Mouse (Mus musculus) lung, embryonic 15.5 days (tissue): ENCODE data around the gene Nedd9. TPM values are rescaled to one million over a fixed set of nuclear protein-coding genes. Genes with fewer than 3 reads are reported as not detected.
A peak's percentile ranks its signal among the peaks of the same experiment; 100 is the strongest.
"Not testable (repeated sequence)": the region's sequence is repeated elsewhere in the genome, so short reads cannot be mapped to it uniquely, and the experiment has no call there.

Source experiments
- ATAC-seq: fragments of 200-750 bp; cut with Nextera tagmentation; 2 replicates; pipeline ENCODE4 v1.8.0; 2017; ENCODE audit warnings: moderate number of reproducible peaks, borderline replicate concordance; ENCODE audit not compliant: low FRiP score, low TSS enrichment; ENCODE audit errors: extremely low read depth
- H3K27ac ChIP-seq: fragments of 300-500 bp; sonication (generic); 2 replicates; pipeline ENCODE4 v1.5.1; 2015; ENCODE audit warnings: moderate library complexity, mild to moderate bottlenecking, inconsistent platforms
- H3K27me3 ChIP-seq: fragments of 300-500 bp; sonication (generic); 2 replicates; pipeline ENCODE4 v1.6.1; 2015; ENCODE audit warnings: inconsistent platforms
- H3K36me3 ChIP-seq: fragments of 300-500 bp; sonication (generic); 2 replicates; pipeline ENCODE4 v1.6.1; 2015; ENCODE audit warnings: inconsistent platforms
- H3K4me1 ChIP-seq: fragments of 300-500 bp; sonication (generic); 2 replicates; pipeline ENCODE4 v1.6.1; 2015; ENCODE audit warnings: inconsistent platforms
- H3K4me2 ChIP-seq: fragments of 300-500 bp; sonication (generic); 2 replicates; pipeline ENCODE4 v1.6.1; 2015; ENCODE audit warnings: inconsistent platforms, mild to moderate bottlenecking, moderate library complexity
- H3K4me3 ChIP-seq: fragments of 300-500 bp; sonication (generic); 2 replicates; pipeline ENCODE4 v1.5.1; 2015; ENCODE audit warnings: mild to moderate bottlenecking, inconsistent platforms
- H3K9ac ChIP-seq: fragments of 300-500 bp; sonication (generic); 2 replicates; pipeline ENCODE4 v1.6.1; 2015; ENCODE audit warnings: inconsistent platforms
- H3K9me3 ChIP-seq: fragments of 300-500 bp; sonication (generic); 2 replicates; pipeline ENCODE4 v1.6.1; 2016; ENCODE audit warnings: inconsistent platforms
- WGBS: fragments of 180-500 bp; shearing (Covaris S2); methylation state at CpG from one replicate; pipeline ENCODE4 v1.1.7; 2015; 5-methylcytosine and 5-hydroxymethylcytosine counted together
- polyA plus RNA-seq: library from polyadenylated mRNA; unstranded; fragments of >200 nt; fragmentation: Nextera tagmentation; extraction: Ambion mirVana; gene quantifications from 2 replicates; pipeline ENCODE4 v1.2.1, GENCODE M21; 2015

Nedd9 gene
- polyA plus RNA-seq, 1 experiment from 2014 or later: 76.3 TPM

GRCm38 (mm10) chr13:41267827-41268408 is 219.2 kb downstream of the Nedd9 start:
- no peaks in the 10 kb centered on the region for H3K9me3 ChIP-seq
- no peak overlapping the region for H3K4me2 ChIP-seq
- no peaks in the 10 kb centered on the region for H3K27me3 ChIP-seq
- H3K9ac ChIP-seq: no peak overlapping the region
- no peaks in the 10 kb centered on the region for H3K36me3 ChIP-seq
- H3K4me1 ChIP-seq: peaks cover 11% of the 10 kb centered on the region
- peak; percentile 27; the same call in 1 of the 2 replicates for ATAC-seq
- H3K27ac ChIP-seq: no peak overlapping the region
- no peak overlapping the region for H3K4me3 ChIP-seq
- WGBS: 26% methylated on average over 7 of the region's 7 CpGs

GRCm38 (mm10) chr13:41263304-41264006 is 223.7 kb downstream of the Nedd9 start:
- Histone ChIP-seq H3K4me1 (peaks cover 11% of the 10 kb centered on the region), H3K27me3 (no peaks in the 10 kb centered on the region), H3K9ac (no peak overlapping the region), H3K4me3 (no peak overlapping the region), H3K9me3 (no peaks in the 10 kb centered on the region), H3K36me3 (no peaks in the 10 kb centered on the region), H3K4me2 (no peak overlapping the region), H3K27ac (no peak overlapping the region)
- no peak for ATAC-seq
- 77% methylated on average over 5 of the region's 5 CpGs for WGBS

- not testable (repeated sequence) for H3K4me1 ChIP-seq, H3K27me3 ChIP-seq, H3K4me3 ChIP-seq, H3K27ac ChIP-seq, H3K4me2 ChIP-seq, ATAC-seq, H3K9me3 ChIP-seq, H3K9ac ChIP-seq, H3K36me3 ChIP-seq
- 92% methylated on average over 8 of the region's 8 CpGs for WGBS
Observed at GRCm38 (mm10) chr13:41261617-41262016, 225.5 kb downstream of the Nedd9 start.

Other genes starting within 250 kb of the Nedd9 start
- gene Smim13, start 237.5 kb downstream of the Nedd9 start, polyA plus RNA-seq: 11.8 and 12.7 TPM in 2 replicates
- not detected in 2 replicates for gene Gm17364, start 213.4 kb downstream of the Nedd9 start, polyA plus RNA-seq
- 10.0 and 11.2 TPM in 2 replicates for gene Tmem170b, start 118.5 kb upstream of the Nedd9 start, polyA plus RNA-seq